14 mouse cellular contexts compared by ENCODE assay signal in the genomic region with DNA sequence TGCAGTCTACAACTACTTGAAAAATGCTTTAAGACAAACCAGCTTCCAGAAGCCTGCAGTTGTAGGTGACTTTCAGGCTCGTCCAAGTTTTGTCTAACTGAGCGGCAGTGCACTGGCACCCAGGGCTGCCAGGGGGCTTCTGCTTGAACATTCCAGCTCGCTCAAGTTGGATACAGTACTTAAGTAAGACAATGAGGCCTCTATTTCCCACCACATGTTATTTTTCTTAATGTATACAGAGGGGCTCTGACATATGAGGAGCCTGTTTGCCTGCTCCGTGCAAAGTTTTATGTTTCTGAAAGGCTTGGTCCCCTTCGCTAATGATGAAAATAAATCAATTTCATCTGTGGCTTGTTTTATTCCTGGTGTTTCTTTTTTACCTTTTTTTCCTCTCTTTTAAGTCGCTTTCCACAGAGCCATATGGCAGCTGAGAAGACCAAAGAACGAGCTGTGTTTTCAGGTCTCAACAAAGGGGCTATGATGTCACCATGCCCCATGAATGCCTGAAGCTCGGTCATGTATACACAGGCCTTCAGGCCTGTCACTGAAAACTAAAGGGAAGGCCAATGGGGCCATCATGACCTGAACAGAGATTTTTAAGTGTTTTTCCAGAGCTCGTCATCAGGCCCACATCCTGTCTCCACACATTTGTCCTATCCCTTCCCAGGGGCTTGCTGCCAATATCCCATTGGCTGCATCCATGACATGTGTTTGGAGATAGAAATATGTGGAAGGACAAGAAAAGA.
DNase-seq lines count a peak whose midpoint lies in the region; ATAC-seq lines count a peak whose summit lies in the region.
"Had no signal": no experiment of that assay in that cellular context is flagged by ENCODE, and none has a peak within 500 bp of the region (broad histone marks: within the 10 kb centered on the region; RNA-seq: fewer than 3 reads in every experiment).

No protein-coding gene starts in this region.

- DNase-seq in liver (peak; percentile 3), adipocyte (ENCODE audit: low spot score) (no peak)
- DNase-seq in liver, embryonic 11.5 days (ENCODE audit: low spot score), result no peak
- DNase-seq in embryo, embryonic 11.5 days (ENCODE audit: low read depth, low spot score), result peak; percentile 42
- peak; percentile 79 for DNase-seq in forelimb bud, embryonic 11.5 days (ENCODE audit: low read depth, low spot score)
- DNase-seq in adrenal gland, postnatal 36 days, result no peak
- DNase-seq in kidney, adult 9 months, result no peak
- DNase-seq: right cerebral cortex, postnatal 4 days; thymus, postnatal 36 days had no signal

- H3K9ac ChIP-seq in liver, embryonic 11.5 days (ENCODE audit: low read depth, low read length), result no peak overlapping the region
- no peak overlapping the region for H3K9ac ChIP-seq in midbrain, embryonic 13.5 days (replicated peaks)
- H3K9ac ChIP-seq: heart, embryonic 15.5 days; liver, embryonic 15.5 days had no signal

- no peaks in the 10 kb centered on the region for H3K4me1 ChIP-seq in liver, embryonic 11.5 days (replicated peaks; ENCODE audit: control insufficient read depth, insufficient read depth, low read length)
- peaks cover 5% of the 10 kb centered on the region; the same call in 1 of the 2 replicates for H3K4me1 ChIP-seq in midbrain, embryonic 13.5 days (replicated peaks)
- H3K4me1 ChIP-seq: heart, embryonic 15.5 days; liver, embryonic 15.5 days had no signal

- no peaks in the 10 kb centered on the region for H3K27me3 ChIP-seq in liver, embryonic 11.5 days (replicated peaks; ENCODE audit: control insufficient read depth, insufficient read depth, low read length)
- H3K27me3 ChIP-seq in midbrain, embryonic 13.5 days, result peaks cover 4% of the 10 kb centered on the region; the same call in 1 of the 2 replicates
- H3K27me3 ChIP-seq: CH12.LX; heart, embryonic 15.5 days; liver, embryonic 15.5 days had no signal

- H3K9me3 ChIP-seq in liver, embryonic 11.5 days (ENCODE audit: control insufficient read depth, low read length), result no peaks in the 10 kb centered on the region
- no peaks in the 10 kb centered on the region for H3K9me3 ChIP-seq in midbrain, embryonic 13.5 days
- H3K9me3 ChIP-seq: heart, embryonic 15.5 days; liver, embryonic 15.5 days had no signal

- ATAC-seq in liver, embryonic 11.5 days (replicated peaks; ENCODE audit: low FRiP score), result no peak
- peak; percentile 86 for ATAC-seq in midbrain, embryonic 13.5 days

- H3K4me2 ChIP-seq in liver, embryonic 11.5 days, result no peak overlapping the region
- H3K4me2 ChIP-seq in midbrain, embryonic 13.5 days (replicated peaks), result no peak overlapping the region
- H3K4me2 ChIP-seq: heart, embryonic 15.5 days; liver, embryonic 15.5 days had no signal

- no peak overlapping the region for H3K4me3 ChIP-seq in liver, embryonic 11.5 days (ENCODE audit: low read depth, low read length)
- no peak overlapping the region for H3K4me3 ChIP-seq in midbrain, embryonic 13.5 days (replicated peaks)
- H3K4me3 ChIP-seq: heart, embryonic 15.5 days; liver, embryonic 15.5 days; myocyte had no signal

- H3K27ac ChIP-seq in liver, embryonic 11.5 days (ENCODE audit: low read depth, low read length), result no peak overlapping the region
- H3K27ac ChIP-seq in midbrain, embryonic 13.5 days, result no peak overlapping the region
- H3K27ac ChIP-seq: heart, embryonic 15.5 days; liver, embryonic 15.5 days had no signal

- 77% methylated on average over 9 of the region's 9 CpGs for WGBS in liver, embryonic 11.5 days
- 33% methylated on average over 9 of the region's 9 CpGs for WGBS in midbrain, embryonic 13.5 days

- H3K36me3 ChIP-seq in liver, embryonic 11.5 days (ENCODE audit: control insufficient read depth, insufficient read depth, low read length), result no peaks in the 10 kb centered on the region
- H3K36me3 ChIP-seq in midbrain, embryonic 13.5 days, result no peaks in the 10 kb centered on the region
- H3K36me3 ChIP-seq: heart, embryonic 15.5 days; liver, embryonic 15.5 days had no signal

Comparison
In these comparisons a context has a peak if more than half of its experiments do, and no peak if none do; other contexts are left out.
1. DNase-seq: peak in liver (single experiment), embryo, embryonic 11.5 days (single experiment) and forelimb bud, embryonic 11.5 days (single experiment); none in liver, embryonic 11.5 days (single experiment), adrenal gland, postnatal 36 days (0 of 2), kidney, adult 9 months (single experiment) and adipocyte (single experiment).